Mouse (Mus musculus): ENCODE data around the gene Ensa. TPM values are rescaled to one million over a fixed set of nuclear protein-coding genes. Genes with fewer than 3 reads are reported as not detected.
A peak's percentile ranks its signal among the peaks of the same experiment; 100 is the strongest.

Gene Ensa
- total RNA-seq, 2 experiments from 2014 or later: 231 to 238 TPM

DNA sequence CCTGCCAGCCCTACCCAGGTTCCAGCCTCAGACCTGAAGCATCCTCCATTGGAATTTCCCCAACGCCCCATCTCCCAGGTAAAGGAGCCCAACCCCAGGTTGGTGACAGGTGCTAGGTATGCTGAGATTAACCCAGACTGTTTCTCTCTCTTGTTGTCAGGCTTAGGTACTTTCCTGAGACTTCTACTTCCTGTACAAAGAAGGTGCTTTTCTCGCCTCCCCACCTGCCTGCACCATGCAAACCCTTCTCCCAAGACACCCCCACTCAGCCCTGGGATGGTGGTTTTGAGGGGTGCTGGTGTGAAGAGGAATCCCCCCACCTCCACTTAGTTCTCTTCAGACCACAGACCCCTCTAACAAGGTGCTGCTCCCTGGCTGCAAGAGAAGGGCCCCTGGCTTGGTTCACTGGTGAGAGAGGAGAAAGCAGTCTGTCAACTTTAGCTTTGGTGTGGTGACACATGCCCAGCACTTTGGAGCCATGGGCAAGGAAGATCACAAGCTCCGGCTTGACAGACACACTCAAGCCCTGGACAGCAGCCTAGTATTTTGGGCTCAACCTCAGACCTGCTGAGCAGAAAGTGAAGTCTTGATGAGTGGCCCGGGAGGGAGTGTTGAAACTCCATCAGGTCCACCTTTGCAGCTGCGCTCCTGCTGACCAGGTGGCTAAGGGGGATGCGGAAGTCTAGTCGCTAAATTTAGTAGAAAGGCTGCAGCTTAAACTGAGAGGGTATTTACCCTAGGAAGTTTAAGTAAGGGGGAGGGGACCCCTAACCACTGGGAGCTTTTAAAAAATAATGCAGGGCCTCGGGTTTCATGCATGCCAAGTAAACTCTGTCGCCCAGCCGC lies 48.3 kb downstream of the Ensa start:
- intact Hi-C loops (cut with DNase I): no loop called here

DNA sequence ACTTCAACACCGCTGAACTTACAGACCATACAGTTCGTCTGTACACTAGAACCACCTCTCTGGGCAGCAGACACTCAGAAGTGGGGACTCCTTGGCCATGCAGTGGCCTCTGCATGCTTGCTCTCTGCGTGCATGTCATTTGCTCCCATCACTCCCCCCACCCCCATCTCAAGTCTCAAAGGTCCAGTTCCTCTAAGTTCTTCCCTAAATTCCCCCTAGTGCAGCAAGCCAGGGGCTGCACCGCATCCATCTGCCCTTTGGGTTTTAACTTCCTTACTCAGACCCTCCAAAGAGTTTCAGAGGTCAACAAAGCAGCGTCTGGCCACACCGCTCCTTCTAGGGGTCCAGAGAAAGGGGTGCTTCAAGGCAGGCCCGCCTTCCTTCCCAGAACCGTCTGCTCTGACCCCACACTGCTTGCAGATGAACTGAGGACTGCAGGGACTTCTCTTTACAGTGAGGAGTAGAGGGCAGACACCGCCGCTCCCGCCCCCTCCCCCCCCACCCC lies 49.0 kb downstream of the Ensa start:
- intact Hi-C loops (cut with DNase I): no loop called here
- DNase-seq (ENCODE audit: extremely low spot score in 1 of 2, low spot score in 2 of 2): no peak

More for the DNA sequence above, 48.3 kb downstream of the Ensa start:
- DNase-seq (ENCODE audit: extremely low spot score in 1 of 2, low spot score in 2 of 2): no peak

DNA sequence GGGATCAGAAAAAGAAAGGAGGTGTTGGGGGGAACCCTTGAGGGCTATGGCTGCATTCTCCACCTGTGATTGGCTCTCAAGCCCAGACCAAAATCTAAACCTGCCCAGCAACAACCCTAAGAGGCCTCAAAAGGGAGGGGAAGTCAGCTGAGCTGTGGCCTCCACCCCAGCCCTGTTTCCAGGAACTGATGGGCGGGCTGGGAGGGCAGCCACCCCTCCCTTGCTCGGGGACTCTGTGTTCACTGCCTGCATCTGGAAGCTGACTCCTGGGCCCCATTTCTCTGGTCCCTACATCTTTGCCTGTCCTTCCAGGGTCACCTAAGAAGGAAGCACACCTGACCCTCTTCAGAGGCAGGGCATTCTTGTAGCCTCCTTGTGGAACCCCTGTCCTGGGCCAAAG lies 49.4 kb downstream of the Ensa start:
- peak in 1 of 2 experiments; percentile 75 for DNase-seq (ENCODE audit: extremely low spot score in 1 of 2, low spot score in 2 of 2)
- intact Hi-C loops (cut with DNase I): no loop called here

DNA sequence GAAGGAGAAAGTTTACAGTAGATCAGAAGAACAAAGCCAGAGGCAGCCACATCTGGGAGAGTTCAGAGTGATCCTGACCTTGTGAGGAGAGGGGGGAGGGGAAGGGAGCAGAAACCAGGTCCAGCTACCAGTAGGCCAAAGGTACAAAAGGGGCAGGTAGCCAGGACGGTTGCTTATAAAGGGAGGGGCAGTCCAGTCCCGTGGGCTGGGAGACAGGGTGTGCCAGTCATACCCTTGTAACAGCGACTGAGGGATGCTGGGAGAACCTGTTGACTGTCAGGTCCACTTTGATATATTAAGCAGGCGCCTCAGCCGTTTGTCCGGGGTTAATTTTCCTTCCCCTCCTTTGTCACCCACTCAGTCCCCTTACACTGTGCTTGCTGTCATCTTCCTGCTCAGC lies 50.0 kb downstream of the Ensa start:
- DNase-seq (ENCODE audit: extremely low spot score in 1 of 2, low spot score in 2 of 2): no peak
- intact Hi-C loops (cut with DNase I): no loop called here

DNA sequence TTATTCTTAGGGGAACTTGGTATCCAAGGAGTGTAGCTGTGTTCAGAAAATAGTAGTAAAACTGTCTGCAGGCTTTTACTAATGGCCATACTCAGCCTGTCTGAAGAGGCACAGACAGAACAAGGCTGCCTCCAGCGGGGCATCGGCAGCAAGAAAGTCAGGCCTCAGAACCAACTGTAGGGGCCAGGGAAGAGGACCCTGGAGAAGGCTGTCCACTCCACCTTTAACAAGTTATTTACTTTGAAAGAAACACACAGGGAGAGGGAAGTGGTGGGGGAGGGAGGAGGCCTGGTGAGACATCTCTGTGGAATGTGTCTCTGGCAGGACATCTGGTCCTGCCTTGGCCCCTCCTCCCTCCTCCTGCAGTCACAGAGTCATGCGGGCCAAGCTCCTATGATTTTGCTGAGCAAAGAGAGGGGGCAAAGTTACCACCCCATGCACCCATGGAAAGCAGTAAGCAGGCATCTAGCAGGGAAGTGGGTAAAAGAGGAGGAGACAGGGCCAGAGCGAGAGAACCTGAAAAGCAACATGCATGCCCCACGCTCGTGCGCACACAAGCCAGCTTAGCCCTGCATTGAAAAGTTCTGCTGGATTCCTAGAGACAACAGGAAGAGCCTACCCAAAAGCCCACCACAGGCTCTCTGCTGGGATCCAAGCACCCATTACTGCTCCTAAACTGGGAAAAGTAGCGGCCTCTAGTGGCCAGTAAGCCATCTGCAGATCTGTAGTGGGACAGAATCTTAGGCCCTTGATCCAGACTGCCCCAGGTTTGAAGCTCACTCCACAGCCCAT lies 50.7 kb downstream of the Ensa start:
- intact Hi-C loops (cut with DNase I): no loop called here
- DNase-seq (ENCODE audit: extremely low spot score in 1 of 2, low spot score in 2 of 2): peak; percentile 51 to 86

DNA sequence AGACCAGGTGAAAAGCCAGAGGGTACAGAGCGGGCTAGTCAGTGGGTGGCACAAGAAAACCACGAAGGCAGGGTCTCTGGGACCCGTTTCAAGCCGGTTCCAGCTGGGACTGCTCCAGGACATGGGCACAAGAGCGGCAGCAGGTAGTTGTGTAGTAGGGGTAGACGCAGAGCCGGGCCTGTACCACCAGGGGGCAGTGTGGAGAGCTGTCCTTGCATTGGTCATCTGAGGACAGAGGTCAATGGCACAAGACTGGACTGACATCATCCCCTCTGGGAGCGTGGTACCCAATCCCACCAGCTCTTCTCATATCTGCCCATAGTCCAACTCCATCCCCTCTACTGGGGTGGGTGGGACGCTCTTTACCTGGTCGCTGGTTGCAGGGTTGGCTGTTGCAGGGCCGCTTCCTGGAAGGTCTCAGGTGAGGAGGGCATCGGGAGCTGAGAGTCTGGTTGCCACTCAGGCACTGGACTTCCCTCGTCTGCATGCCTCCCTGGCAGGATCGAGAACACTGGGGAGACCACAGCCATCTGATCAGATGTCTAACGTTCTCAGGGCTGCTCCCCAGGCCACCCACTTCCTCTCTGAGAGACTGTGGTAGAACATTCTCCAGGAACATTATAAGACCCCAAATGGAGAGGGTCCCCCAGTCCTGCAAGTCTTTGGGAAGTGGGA lies 52.1 kb downstream of the Ensa start:
- intact Hi-C loops (cut with DNase I): no loop called here
- DNase-seq (ENCODE audit: extremely low spot score in 1 of 2, low spot score in 2 of 2): peak in 1 of 2 experiments; percentile 80

DNA sequence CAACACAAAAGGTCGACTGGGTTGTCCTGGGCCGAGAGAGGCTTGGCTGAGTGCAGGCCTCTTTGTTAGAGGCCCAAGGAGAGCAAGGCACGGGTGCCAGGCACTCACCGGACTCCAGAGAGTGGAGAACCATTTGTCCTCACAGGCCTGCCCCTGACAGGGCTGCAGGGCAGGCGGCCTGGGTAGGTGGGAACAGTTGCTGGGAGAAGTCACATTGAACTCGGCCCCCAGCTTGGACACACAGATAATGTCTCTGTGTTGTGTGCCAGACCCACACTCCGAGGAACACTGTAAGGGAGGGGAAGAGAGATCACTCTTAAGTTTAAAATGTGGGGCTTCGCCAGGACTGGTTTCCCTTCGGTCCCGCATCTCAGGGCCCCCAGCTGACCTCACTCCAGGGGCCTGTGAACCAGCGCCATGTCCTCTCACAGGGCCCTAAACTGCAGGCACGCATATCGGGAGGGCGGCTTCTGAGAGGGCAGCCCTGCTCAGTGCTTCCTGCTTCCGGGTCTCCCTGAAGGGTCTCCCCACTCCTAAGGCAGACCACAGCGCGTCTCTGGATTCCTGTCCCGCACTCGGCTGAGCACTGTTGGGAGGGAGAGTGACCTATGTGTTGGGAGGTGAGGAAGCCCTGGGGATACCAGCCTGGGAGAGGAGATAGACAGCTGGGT lies 52.8 kb downstream of the Ensa start:
- intact Hi-C loops (cut with DNase I): no loop called here
- DNase-seq (ENCODE audit: extremely low spot score in 1 of 2, low spot score in 2 of 2): no peak

DNA sequence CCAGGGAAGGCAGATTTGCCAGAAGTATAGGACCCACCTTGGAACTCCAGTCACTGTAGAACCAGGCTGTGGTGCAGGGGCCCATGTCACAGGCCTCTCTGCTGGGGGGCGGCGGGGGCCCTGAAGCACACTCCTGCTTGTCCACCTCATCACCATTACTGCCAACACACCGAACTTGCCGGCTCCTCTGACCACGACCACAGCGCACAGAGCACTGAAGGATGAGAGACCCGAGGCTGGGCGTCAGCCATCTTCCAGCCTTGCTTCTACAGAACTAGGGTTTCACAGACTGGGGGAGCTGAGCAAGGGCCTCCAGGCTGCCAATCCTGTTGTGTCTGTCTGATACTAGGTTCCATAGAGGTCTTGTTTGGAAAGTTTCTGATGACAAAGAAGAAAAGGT lies 54.8 kb downstream of the Ensa start:
- DNase-seq (ENCODE audit: extremely low spot score in 1 of 2, low spot score in 2 of 2): no peak
- intact Hi-C loops (cut with DNase I): no loop called here

DNA sequence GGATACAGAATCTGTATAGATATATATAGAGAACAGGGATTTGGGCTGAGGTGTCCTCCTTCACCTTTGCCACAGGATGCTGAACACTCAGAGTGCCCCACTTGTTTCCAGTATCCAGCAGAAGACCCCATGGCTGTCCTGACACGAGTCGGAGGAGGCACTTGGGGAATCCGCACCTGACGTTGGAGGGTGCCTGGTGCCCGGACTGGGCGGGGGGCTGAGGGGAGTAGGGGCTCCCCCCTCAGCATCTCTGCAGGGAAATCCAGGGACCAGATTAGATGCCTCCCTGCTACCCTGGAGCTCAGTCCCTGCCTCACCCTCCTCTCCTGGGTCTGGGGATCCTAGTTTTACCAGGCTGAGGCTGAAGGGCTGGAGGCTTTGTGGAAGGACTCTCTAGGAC lies 55.9 kb downstream of the Ensa start:
- DNase-seq (ENCODE audit: extremely low spot score in 1 of 2, low spot score in 2 of 2): no peak
- intact Hi-C loops (cut with DNase I): no loop called here

DNA sequence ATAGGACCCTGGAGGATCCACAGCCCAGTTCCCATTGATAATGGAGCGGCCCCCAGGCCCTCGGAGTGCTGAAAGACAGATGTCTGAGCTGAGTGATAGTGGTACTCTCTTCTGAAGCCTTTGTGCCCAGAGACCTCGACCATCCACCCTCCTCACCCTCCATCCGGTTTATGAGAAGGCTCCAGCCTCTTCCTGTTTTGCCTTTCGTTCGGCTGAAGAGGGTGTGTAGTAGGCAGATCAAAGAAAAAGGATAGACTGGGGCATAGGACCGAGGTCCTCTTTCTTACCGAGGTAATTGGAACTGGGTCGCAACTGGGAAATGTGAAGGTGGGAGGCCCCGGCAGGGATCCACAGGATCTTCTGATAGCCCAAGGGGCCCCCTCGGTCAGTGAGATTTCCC lies 56.6 kb downstream of the Ensa start:
- intact Hi-C loops (cut with DNase I): no loop called here
- no peak for DNase-seq (ENCODE audit: extremely low spot score in 1 of 2, low spot score in 2 of 2)

Other genes with a start within 250 kb of the Ensa start
- gene 4930558C23Rik, start 222.2 kb upstream of the Ensa start, total RNA-seq (2021): not detected
- gene Arnt, start 190.6 kb upstream of the Ensa start, total RNA-seq (2021): 10 to 100 TPM; 34.1 to 36.0 TPM
- 10 to 100 TPM; 14.5 to 18.9 TPM for gene Ctsk, start 125.7 kb upstream of the Ensa start, total RNA-seq (2021)
- 10 to 100 TPM; 18.5 to 19.0 TPM for gene Ctss, start 98.2 kb upstream of the Ensa start, total RNA-seq (2021)
- not detected for gene Hormad1, start 65.3 kb upstream of the Ensa start, total RNA-seq (2021)
- 10 to 100 TPM; 16.3 to 19.5 TPM for gene Golph3l, start 36.1 kb upstream of the Ensa start, total RNA-seq (2021)
- 10 to 100 TPM; 62.2 to 63.0 TPM for gene Mcl1, start 33.8 kb downstream of the Ensa start, total RNA-seq (2021)
- 1 to 10 TPM in 1 of 2 experiments, under 1 TPM in 1; 0.73 to 1.3 TPM for gene Adamtsl4, start 62.9 kb downstream of the Ensa start, total RNA-seq (2021)
- gene Ecm1, start 114.6 kb downstream of the Ensa start, total RNA-seq (2021): 10 to 100 TPM in 1 of 2 experiments, 1 to 10 TPM in 1; 6.6 to 12.9 TPM
- 10 to 100 TPM; 38.0 to 38.7 TPM for gene Tars2, start 135.2 kb downstream of the Ensa start, total RNA-seq (2021)
- 10 to 100 TPM; 56.3 to 62.3 TPM for gene Rprd2, start 193.9 kb downstream of the Ensa start, total RNA-seq (2021)
- gene Prpf3, start 230.9 kb downstream of the Ensa start, total RNA-seq (2021): 10 to 100 TPM; 24.4 to 27.8 TPM
- gene Mrps21, start 246.5 kb downstream of the Ensa start, total RNA-seq (2021): 100 to 1,000 TPM; 120 to 127 TPM